ENCODE assay signal across 8 mouse cellular contexts in the genomic region with DNA sequence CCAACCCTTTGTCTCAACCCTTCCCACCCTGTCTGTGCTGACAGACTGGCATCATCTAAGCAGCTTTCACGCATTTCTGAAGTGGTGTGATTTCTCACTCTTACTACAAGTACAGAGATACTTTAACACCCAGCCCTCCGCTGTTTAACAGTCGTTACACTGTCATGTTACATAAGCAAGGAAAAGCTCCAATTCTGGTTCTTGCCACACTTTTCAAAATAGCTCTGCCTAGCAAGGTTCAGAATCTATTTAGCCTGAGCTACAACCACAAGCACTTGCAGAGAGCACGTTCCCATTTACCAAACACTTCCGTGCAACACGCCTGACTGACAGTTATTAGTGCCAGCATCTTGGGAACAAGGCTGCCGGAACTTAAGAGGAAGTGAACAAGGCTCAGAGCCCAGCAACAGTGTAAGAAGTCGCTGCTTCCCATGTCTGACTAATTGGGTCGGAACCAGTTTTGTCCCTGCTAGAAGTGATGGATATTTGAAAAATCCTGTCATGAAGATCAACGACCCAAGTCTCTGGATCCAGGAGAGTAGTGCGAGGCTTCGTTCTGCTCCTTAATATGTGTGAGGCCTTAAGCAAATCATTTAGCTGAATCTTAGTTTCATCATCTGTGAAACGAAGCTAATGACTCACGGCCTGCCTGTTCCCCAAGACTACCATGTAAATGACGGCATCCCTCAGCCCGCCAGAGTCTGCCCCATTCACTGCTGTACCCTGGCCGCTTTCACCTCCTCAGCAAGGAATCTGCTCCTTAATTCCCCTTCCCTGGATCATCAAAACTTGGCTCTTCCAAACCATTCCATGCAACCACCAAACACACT. TPM values are rescaled to one million over a fixed set of nuclear protein-coding genes. Genes with fewer than 3 reads are reported as not detected.
DNase-seq lines count a peak whose midpoint lies in the region; ATAC-seq and TF ChIP-seq lines count a peak whose summit lies in the region.

No protein-coding gene starts in this region.

- no peak for ATAC-seq in midbrain, embryonic 13.5 days
- ATAC-seq in embryonic facial prominence, embryonic 14.5 days (ENCODE audit: low read depth): no peak
- no peak for ATAC-seq in hindbrain, embryonic 15.5 days (ENCODE audit: low FRiP score, low read depth)
- no peak for ATAC-seq in lung, postnatal 0 days

- peaks cover 32% of the 10 kb centered on the region for H3K4me1 ChIP-seq in midbrain, embryonic 13.5 days (replicated peaks)
- H3K4me1 ChIP-seq in midbrain, embryonic 10.5 days: peaks cover 28% of the 10 kb centered on the region
- H3K4me1 ChIP-seq in embryonic facial prominence, embryonic 14.5 days (ENCODE audit: control insufficient read depth, insufficient read depth, low read length): peaks cover 4% of the 10 kb centered on the region; the same call in 1 of the 2 replicates
- H3K4me1 ChIP-seq in hindbrain, embryonic 15.5 days (replicated peaks): peaks cover 42% of the 10 kb centered on the region
- H3K4me1 ChIP-seq in lung, postnatal 0 days (ENCODE audit: insufficient read depth, low read depth, low read length): peaks cover 3% of the 10 kb centered on the region; the same call in 1 of the 2 replicates

- H3K4me2 ChIP-seq in midbrain, embryonic 13.5 days (replicated peaks): peak overlapping the region; percentile 46
- peak overlapping the region; percentile 0; the same call in 1 of the 2 replicates for H3K4me2 ChIP-seq in embryonic facial prominence, embryonic 14.5 days (ENCODE audit: low read depth, low read length)
- H3K4me2 ChIP-seq in hindbrain, embryonic 15.5 days: peak overlapping the region; percentile 90
- peak overlapping the region; percentile 14; the same call in 1 of the 2 replicates for H3K4me2 ChIP-seq in lung, postnatal 0 days (replicated peaks; ENCODE audit: low read depth, low read length)

- no peak overlapping the region for H3K27ac ChIP-seq in midbrain, embryonic 13.5 days
- no peak overlapping the region for H3K27ac ChIP-seq in midbrain, embryonic 10.5 days (replicated peaks)
- H3K27ac ChIP-seq in embryonic facial prominence, embryonic 14.5 days (replicated peaks; ENCODE audit: low read depth, low read length): no peak overlapping the region
- no peak overlapping the region for H3K27ac ChIP-seq in hindbrain, embryonic 15.5 days (replicated peaks)
- H3K27ac ChIP-seq in lung, postnatal 0 days (ENCODE audit: low read length): no peak overlapping the region; the same call in 1 of the 2 replicates

- TF ChIP-seq EP300 in lung, postnatal 0 days (IDR thresholded peaks at IDR 0.05): no peak

- no peak for TF ChIP-seq CTCF in lung, postnatal 0 days (IDR thresholded peaks at IDR 0.05)

- H3K4me3 ChIP-seq in midbrain, embryonic 13.5 days (replicated peaks): peak overlapping the region; percentile 19
- H3K4me3 ChIP-seq in midbrain, embryonic 10.5 days: no peak overlapping the region
- no peak overlapping the region for H3K4me3 ChIP-seq in embryonic facial prominence, embryonic 14.5 days (ENCODE audit: low read depth, low read length)
- H3K4me3 ChIP-seq in hindbrain, embryonic 15.5 days: peak overlapping the region; percentile 27
- H3K4me3 ChIP-seq in lung, postnatal 0 days (ENCODE audit: low read depth, low read length): no peak overlapping the region

- H3K36me3 ChIP-seq in midbrain, embryonic 13.5 days: peaks cover 8% of the 10 kb centered on the region; the same call in 1 of the 2 replicates
- H3K36me3 ChIP-seq in midbrain, embryonic 10.5 days: no peaks in the 10 kb centered on the region
- H3K36me3 ChIP-seq in embryonic facial prominence, embryonic 14.5 days (ENCODE audit: control insufficient read depth, insufficient read depth, low read length): no peaks in the 10 kb centered on the region; the same call in 1 of the 2 replicates
- peaks cover 9% of the 10 kb centered on the region; the same call in 1 of the 2 replicates for H3K36me3 ChIP-seq in hindbrain, embryonic 15.5 days
- peaks cover 6% of the 10 kb centered on the region; the same call in 1 of the 2 replicates for H3K36me3 ChIP-seq in lung, postnatal 0 days (ENCODE audit: insufficient read depth, low read length)
- H3K36me3 ChIP-seq in splenic B cell, adult 2 months (ENCODE audit: control insufficient read depth, insufficient read depth, low read length, poor library complexity, severe bottlenecking): no peaks in the 10 kb centered on the region

- no peak overlapping the region for H3K9ac ChIP-seq in midbrain, embryonic 13.5 days (replicated peaks)
- H3K9ac ChIP-seq in embryonic facial prominence, embryonic 14.5 days (ENCODE audit: low read depth, low read length): no peak overlapping the region
- H3K9ac ChIP-seq in hindbrain, embryonic 15.5 days: no peak overlapping the region
- no peak overlapping the region for H3K9ac ChIP-seq in lung, postnatal 0 days (replicated peaks; ENCODE audit: low read depth)

- peaks cover 4% of the 10 kb centered on the region; the same call in 1 of the 2 replicates for H3K27me3 ChIP-seq in midbrain, embryonic 13.5 days
- peaks cover 17% of the 10 kb centered on the region for H3K27me3 ChIP-seq in midbrain, embryonic 10.5 days (ENCODE audit: low read depth, poor library complexity, severe bottlenecking)
- no peaks in the 10 kb centered on the region for H3K27me3 ChIP-seq in embryonic facial prominence, embryonic 14.5 days (replicated peaks; ENCODE audit: control insufficient read depth, insufficient read depth, low read length)
- H3K27me3 ChIP-seq in hindbrain, embryonic 15.5 days: no peaks in the 10 kb centered on the region
- H3K27me3 ChIP-seq in lung, postnatal 0 days (replicated peaks; ENCODE audit: insufficient read depth, low read length): no peaks in the 10 kb centered on the region
- H3K27me3 ChIP-seq in splenic B cell, adult 2 months (ENCODE audit: control insufficient read depth, insufficient read depth, low read length, poor library complexity, severe bottlenecking): no peaks in the 10 kb centered on the region

- H3K9me3 ChIP-seq in midbrain, embryonic 13.5 days: no peaks in the 10 kb centered on the region
- H3K9me3 ChIP-seq in midbrain, embryonic 10.5 days (replicated peaks): no peaks in the 10 kb centered on the region
- no peaks in the 10 kb centered on the region for H3K9me3 ChIP-seq in embryonic facial prominence, embryonic 14.5 days (ENCODE audit: control insufficient read depth, low read length)
- no peaks in the 10 kb centered on the region for H3K9me3 ChIP-seq in hindbrain, embryonic 15.5 days
- no peaks in the 10 kb centered on the region for H3K9me3 ChIP-seq in lung, postnatal 0 days (ENCODE audit: low read length)

- no peak for DNase-seq in midbrain, embryonic 10.5 days (ENCODE audit: low spot score)
- no peak for DNase-seq in embryonic facial prominence, embryonic 14.5 days (ENCODE audit: low spot score)
- DNase-seq in lung, postnatal 0 days (ENCODE audit: low spot score): peak; percentile 52
- peak; percentile 46 for DNase-seq in splenic B cell, adult 2 months (ENCODE audit: low read depth, low spot score)
- DNase-seq in embryo, embryonic 11 days: no peak
- no peak for DNase-seq in thymus, postnatal 14 days

- 71% methylated on average over 17 of the region's 17 CpGs for WGBS in midbrain, embryonic 13.5 days
- WGBS in midbrain, embryonic 10.5 days: 84% methylated on average over 17 of the region's 17 CpGs
- 76% methylated on average over 17 of the region's 17 CpGs for WGBS in embryonic facial prominence, embryonic 14.5 days
- 43% methylated on average over 17 of the region's 17 CpGs for WGBS in hindbrain, embryonic 15.5 days
- 51% methylated on average over 17 of the region's 17 CpGs for WGBS in lung, postnatal 0 days

RNA-seq across cellular contexts. Expression of a gene that starts 17.4 kb away (rescaled TPM):
- 5.9 and 7.8 TPM in 2 replicates for polyA plus RNA-seq in midbrain, embryonic 13.5 days (2015; fragmentation: Nextera tagmentation; extraction: Ambion mirVana)
- 3.4 and 4.2 TPM in 2 replicates for polyA plus RNA-seq in midbrain, embryonic 10.5 days (2016; fragmentation: Nextera tagmentation; extraction: Ambion mirVana)
- 12.9 and 13.8 TPM in 2 replicates for polyA plus RNA-seq in embryonic facial prominence, embryonic 14.5 days (2014; fragmentation: Nextera tagmentation; extraction: Ambion mirVana)
- polyA plus RNA-seq in hindbrain, embryonic 15.5 days (2015; fragmentation: Nextera tagmentation; extraction: Ambion mirVana): 15.3 and 17.6 TPM in 2 replicates
- polyA plus RNA-seq in lung, postnatal 0 days (2015; fragmentation: Nextera tagmentation; extraction: Ambion mirVana): 11.1 and 14.0 TPM in 2 replicates

Comparison
In these comparisons a context has a peak if more than half of its experiments do, and no peak if none do; other contexts are left out.
1. H3K4me3 ChIP-seq: peak in midbrain, embryonic 13.5 days (single experiment) and hindbrain, embryonic 15.5 days (single experiment); none in midbrain, embryonic 10.5 days (single experiment), embryonic facial prominence, embryonic 14.5 days (single experiment) and lung, postnatal 0 days (single experiment).
2. H3K4me2 ChIP-seq: peak in every context shown above with its lines; median percentile 90 in hindbrain, embryonic 15.5 days; 46 in midbrain, embryonic 13.5 days; 14 in lung, postnatal 0 days; 0 in embryonic facial prominence, embryonic 14.5 days.
3. DNase-seq: peak in lung, postnatal 0 days (single experiment) and splenic B cell, adult 2 months (single experiment); none in midbrain, embryonic 10.5 days (single experiment), embryonic facial prominence, embryonic 14.5 days (single experiment), embryo, embryonic 11 days (single experiment) and thymus, postnatal 14 days (single experiment).